Mouse (Mus musculus) thymus, postnatal 10 days (tissue): ENCODE results near the gene Ypel1.

ENCODE experiments used
- DNase-seq, 2 experiments: peaks; one replicate each; pipeline ENCODE4 v3.0.0; 2021; ENCODE audit warnings: low spot score in 2 of 2

The Ypel1 gene

DNA sequence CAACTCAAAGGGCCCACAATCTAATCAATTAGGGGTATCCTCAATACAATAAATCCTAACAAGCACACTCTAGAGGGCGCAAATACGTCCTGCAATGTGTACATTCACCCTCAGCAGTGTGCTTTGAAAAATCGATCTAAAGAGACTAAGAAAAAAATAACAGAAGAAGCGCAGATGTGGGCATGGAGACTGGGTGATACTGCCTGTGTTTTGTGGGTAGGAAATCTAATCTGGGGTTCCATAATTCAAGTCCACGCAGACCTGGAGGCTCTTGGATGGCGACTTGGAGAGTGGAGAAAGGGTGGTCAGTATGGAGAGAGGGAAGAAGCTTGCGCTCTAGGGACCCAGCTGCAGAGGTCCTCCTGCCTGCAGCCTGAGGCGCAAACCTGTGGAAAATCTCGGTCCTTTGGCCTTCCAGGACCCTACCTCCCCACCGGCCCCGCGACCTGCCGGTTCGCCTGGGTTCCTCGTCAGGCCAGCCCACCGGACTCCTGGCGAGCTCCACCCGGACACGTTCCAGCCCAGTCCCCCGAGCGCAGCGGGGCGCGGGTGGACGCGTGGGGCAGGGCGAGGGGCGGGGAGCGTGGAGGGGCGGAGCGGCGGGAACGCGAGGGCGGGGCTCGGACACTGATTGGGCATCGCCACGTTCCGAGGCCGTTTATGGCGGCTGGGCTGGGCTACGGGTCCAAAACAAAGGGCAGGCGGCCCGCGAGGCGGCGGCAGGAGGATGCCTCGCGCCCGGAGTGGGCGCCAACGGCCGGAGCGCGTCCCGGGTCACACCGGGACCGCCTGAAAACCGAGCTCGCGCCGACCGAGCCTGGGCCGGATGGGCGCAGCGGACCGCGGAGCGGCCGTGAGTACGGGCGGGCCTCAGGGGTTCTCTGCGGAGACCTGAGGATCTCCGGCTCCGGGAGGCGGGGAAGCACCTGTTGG is at the start of gene Ypel1:
Ypel1 (plus strand) TSS at position 186 of the 933 bp plus-strand sequence.
- DNase-seq, result peak; percentile 44 to 62

DNA sequence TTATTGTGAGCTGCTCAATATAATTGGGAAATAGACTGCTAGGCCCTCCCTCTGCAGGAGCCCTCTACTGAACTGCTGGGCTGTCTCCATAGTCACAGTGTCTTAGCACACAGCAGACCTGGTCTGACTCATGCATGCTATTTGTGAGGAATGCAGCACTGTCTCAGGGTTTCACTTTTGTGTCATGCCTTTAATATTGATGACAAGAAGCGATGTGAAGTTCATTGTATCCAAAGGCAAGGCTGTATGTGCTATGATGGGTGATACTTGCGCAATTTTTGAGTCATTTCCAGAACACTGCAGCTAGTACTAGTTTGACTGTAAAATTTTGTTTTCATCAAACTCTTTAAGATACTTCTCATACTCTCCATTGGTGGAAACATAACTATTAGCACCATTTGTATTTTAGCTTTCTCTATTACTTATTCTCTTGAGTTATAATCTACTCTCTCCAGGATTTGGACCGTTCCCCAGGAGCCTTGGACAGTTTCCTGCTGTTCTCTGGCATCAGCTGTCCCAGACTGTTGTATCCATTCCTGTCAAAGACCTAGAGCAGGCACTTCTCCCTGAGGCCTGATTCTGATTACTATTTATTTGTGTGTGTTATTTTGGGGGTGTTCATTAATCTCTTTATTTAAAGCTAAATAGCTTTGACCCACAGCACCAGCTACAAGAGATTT is 44.9 kb upstream of the Ypel1 start:
- no peak for DNase-seq

GRCm38 (mm10) chr16:17029971-17030695 is 39.4 kb upstream of the Ypel1 start:
- DNase-seq, result no peak

GRCm38 (mm10) chr16:17033754-17034153 is 35.7 kb upstream of the Ypel1 start:
- DNase-seq, result no peak

DNA sequence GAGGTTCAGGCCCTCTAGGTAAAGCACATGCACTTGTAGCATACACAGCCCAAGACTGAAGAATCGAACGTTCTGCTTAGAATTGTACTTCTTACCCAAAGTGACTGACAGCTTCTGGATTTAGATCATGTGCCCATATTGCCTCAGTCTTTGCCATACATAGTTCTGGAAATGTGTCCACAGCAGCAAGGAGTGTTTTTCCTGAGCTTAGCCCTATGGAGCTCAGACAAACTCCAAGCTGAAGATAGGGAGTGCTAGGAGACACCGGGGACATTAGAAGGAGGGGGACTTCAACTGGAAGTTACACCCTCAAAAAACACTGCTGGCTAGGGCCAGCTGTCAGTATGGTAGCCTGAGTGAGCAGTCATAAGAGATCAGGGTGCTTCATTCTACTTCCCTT is 28.8 kb upstream of the Ypel1 start:
- no peak for DNase-seq

DNA sequence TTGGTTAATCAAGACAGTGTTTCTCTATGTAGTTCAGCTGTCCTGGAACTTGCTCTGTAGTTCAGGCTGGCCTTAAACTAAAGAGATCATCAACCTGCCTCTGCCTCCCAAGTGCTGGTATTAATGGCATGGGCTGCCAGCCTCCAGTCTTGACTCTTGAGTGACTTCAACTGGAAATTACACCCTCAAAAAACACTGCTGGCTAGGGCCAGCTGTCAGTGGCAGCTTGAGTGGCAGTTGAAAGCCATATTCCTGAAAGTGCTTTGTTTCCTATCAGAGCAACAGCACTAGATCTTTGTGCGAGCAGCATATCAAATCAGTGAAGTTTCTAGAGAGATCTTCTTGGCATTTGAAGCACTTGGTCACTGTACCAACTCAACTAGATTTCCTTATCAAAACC is 28.1 kb upstream of the Ypel1 start:
- DNase-seq, result no peak

DNA sequence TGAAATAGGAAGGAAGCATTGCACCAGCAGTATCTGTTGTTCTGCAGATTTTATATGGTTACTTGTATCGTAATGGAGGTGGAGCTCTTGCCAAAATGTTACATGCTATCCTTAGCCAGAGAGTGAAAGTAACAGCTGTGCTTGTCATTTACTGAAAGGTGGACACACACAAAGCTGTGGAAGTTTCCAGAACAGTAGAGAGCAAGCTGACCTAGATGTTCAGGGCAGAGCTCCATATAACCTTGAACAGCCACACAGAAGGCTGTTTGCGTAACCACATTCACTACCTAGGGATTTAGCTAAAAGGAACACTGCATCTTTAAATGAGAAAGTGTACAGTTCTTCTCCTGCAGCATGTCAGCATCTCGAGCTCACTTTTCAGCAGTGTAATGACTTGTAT is 25.2 kb upstream of the Ypel1 start:
- DNase-seq, result no peak

GRCm38 (mm10) chr16:17045287-17045686 is 24.2 kb upstream of the Ypel1 start:
- no peak for DNase-seq

DNA sequence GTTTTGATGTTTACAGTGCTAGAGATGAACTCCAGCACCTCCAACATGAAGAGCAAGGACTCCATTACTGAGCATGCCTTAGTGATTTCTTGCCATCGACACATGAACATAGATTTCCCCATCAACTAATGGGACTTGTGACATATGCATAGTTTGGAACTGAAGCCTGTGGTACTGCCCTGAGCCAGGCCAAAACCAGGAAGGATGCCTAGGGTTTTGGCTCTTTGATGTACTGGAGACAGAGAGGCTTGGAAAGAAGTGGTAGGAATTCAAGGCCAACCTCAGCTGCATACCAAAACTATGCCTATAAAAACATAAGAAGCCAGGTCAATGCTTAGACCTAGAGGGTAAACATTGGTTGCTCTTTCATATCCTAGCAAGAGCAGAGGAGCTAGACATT is 19.6 kb upstream of the Ypel1 start:
- no peak for DNase-seq

- peak in 1 of 2 experiments; percentile 3 for DNase-seq
Measured at GRCm38 (mm10) chr16:17052087-17052486, 17.4 kb upstream of the Ypel1 start.

DNA sequence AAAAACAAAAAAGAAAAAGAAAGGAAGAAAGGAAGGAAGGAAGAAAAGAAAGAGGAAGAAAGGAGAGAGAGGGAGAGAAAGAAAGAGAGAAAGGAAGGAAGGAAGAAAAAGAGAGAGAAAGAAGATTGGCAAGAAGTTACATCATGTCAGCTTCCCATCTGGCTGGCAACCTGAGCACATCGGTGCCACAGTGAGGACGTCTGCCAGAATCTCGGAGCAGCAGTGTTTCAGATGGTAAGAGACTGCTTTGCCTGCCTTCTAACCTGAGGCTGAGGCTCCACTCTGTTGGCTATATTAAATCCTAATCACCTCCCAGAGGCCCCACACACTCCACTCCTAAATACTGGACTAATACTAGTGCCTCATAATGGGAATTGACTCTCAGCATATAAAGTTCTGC is 15.6 kb upstream of the Ypel1 start:
- DNase-seq, result no peak

DNA sequence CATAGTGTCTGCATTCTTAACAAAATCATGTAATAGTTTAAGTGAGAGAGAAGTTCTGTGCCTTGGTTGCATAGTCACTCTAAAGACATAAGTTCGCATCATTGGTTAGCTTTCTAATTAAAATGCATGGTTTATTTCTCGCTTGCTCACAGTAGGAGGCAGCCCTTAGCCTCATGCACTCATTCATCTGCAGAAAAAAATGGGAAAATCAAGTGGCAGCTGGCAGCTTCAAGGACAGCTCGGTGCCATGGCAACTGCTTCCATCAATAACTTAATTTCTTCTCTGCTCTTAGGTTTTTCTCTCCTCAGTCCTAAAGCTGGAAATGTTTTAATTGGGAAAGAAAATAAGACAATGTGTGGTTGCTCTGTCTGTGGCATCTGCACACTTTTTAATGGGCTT is 13.9 kb upstream of the Ypel1 start:
- DNase-seq, result no peak

GRCm38 (mm10) chr16:17062338-17062737 is 7.2 kb upstream of the Ypel1 start:
- DNase-seq, result no peak

DNA sequence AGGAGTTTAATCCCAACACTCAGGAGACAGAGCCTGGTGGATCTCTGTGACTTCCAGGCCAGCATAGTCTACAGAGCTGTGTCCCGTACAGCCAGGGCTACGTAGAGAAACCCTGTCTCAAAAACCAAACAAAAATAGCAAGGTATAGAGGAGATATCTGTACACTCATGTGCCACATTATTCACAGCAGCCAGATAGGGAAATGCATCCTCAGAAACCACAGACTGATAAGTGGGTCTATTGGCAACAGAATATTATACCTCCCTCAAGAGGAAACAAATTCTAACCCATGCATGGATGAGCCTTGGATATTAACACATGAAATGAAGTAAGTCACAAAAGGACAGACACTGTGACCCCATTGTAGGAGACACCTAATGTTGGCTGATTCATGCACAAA is 1.9 kb upstream of the Ypel1 start:
- DNase-seq, result no peak

DNA sequence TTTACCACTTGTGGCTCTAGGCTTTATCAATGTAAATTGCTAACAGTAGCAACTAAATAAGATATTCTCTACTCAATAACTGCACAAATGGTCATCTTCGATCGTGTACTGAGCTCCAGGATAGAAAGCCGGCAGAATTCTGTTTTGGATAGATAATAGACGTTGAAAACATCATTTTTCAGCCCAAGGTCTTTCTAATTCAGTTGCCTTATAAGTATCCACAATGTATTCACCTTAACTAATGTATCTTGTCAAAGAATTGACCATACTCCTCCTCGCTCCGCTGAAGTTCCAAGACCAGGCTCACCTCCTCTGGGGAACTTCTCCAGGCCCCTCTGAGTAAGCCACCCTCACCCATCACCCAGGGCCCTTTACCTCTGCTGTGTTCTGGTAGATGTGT is 1.2 kb downstream of the Ypel1 start:
- no peak for DNase-seq

GRCm38 (mm10) chr16:17073000-17073399 is 3.5 kb downstream of the Ypel1 start:
- no peak for DNase-seq

DNA sequence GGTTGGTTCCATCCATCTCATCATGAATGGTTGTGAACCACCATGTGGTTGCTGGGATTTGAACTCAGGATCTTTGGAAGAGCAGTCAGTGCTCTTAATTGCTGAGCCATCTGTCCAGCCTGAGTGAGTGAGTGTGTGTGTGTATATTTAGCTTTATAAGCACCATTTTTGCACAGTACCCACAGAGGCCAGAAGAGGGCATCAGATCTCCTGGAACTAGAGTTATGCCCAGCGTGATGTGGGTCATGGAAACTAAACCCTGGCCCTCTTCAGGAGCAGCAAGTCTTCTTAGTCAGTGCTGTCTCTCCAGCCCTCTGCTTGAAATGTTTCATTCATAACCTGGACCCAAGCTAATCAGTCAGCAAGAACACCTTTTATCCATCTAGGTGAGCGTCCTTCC is 6.8 kb downstream of the Ypel1 start:
- DNase-seq, result no peak

GRCm38 (mm10) chr16:17076869-17077268 is 7.4 kb downstream of the Ypel1 start:
- no peak for DNase-seq

- DNase-seq, result no peak
Measured at GRCm38 (mm10) chr16:17078101-17078500, 8.6 kb downstream of the Ypel1 start.

GRCm38 (mm10) chr16:17082121-17082792 is 12.8 kb downstream of the Ypel1 start:
- no peak for DNase-seq

- no peak for DNase-seq
Measured at GRCm38 (mm10) chr16:17085636-17086035, 16.1 kb downstream of the Ypel1 start.

DNA sequence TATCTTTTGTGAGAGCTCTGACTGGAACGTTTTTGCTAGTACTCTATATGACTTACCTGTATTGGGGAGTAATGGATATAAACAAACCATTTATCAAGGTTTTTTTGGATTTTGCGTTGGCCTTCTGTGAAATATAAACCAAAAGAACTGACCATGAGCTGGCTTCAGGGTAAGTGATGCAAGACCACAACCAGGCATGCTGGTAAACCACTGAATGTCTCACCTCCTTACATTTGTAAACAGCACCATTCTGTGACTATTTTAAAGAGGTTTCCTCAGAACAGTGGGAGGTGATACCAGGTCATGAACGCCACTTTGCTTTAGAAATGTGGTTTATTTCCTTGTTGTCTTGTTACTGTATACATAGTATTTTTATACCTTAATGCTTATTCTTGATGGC is 16.7 kb downstream of the Ypel1 start:
- DNase-seq, result no peak
